Comparison of ENCODE assay signal across 13 mouse cellular contexts in genomic region chr8:12439044-12439443, GRCm38 (mm10). TPM values are rescaled to one million over a fixed set of nuclear protein-coding genes. Genes with fewer than 3 reads are reported as not detected.
DNase-seq lines count a peak whose midpoint lies in the region; ATAC-seq lines count a peak whose summit lies in the region.
"Had no signal": no experiment of that assay in that cellular context is flagged by ENCODE, and none has a peak within 500 bp of the region (broad histone marks: within the 10 kb centered on the region; RNA-seq: fewer than 3 reads in every experiment).

No protein-coding gene starts in this region.

- H3K9me3 ChIP-seq in midbrain, embryonic 11.5 days (ENCODE audit: control insufficient read depth, low read length) = no peaks in the 10 kb centered on the region
- H3K9me3 ChIP-seq in midbrain, embryonic 16.5 days (replicated peaks; ENCODE audit: control insufficient read depth, low read length, poor library complexity, severe bottlenecking) = no peaks in the 10 kb centered on the region
- H3K9me3 ChIP-seq in forebrain, embryonic 10.5 days = 0 out of 2 replicates have a peak, but pooled peaks cover 2% of the 10 kb centered on the region
- H3K9me3 ChIP-seq: heart, embryonic 10.5 days had no signal

- no peaks in the 10 kb centered on the region for H3K36me3 ChIP-seq in midbrain, embryonic 11.5 days (ENCODE audit: control insufficient read depth, insufficient read depth, low read length)
- H3K36me3 ChIP-seq in midbrain, embryonic 16.5 days (ENCODE audit: control insufficient read depth, insufficient read depth, low read length) = no peaks in the 10 kb centered on the region
- H3K36me3 ChIP-seq in forebrain, embryonic 10.5 days (replicated peaks) = no peaks in the 10 kb centered on the region
- H3K36me3 ChIP-seq: heart, embryonic 10.5 days had no signal

- WGBS in midbrain, embryonic 11.5 days = 33% methylated on average over 4 of the region's 4 CpGs
- 38% methylated on average over 4 of the region's 4 CpGs for WGBS in midbrain, embryonic 16.5 days
- 32% methylated on average over 4 of the region's 4 CpGs for WGBS in forebrain, embryonic 10.5 days

- peak; percentile 54 for ATAC-seq in midbrain, embryonic 11.5 days (ENCODE audit: low FRiP score)
- no peak for ATAC-seq in midbrain, embryonic 16.5 days

- no peaks in the 10 kb centered on the region for H3K27me3 ChIP-seq in midbrain, embryonic 11.5 days (ENCODE audit: control insufficient read depth, insufficient read depth, low read length)
- H3K27me3 ChIP-seq in midbrain, embryonic 16.5 days (ENCODE audit: control insufficient read depth, insufficient read depth, low read depth, low read length) = no peaks in the 10 kb centered on the region
- peaks cover 41% of the 10 kb centered on the region for H3K27me3 ChIP-seq in forebrain, embryonic 10.5 days (ENCODE audit: poor library complexity, severe bottlenecking)

- H3K4me3 ChIP-seq in midbrain, embryonic 11.5 days (ENCODE audit: low read depth, low read length) = no peak overlapping the region
- no peak overlapping the region for H3K4me3 ChIP-seq in midbrain, embryonic 16.5 days (ENCODE audit: low read depth, low read length)
- H3K4me3 ChIP-seq in forebrain, embryonic 10.5 days = no peak overlapping the region
- H3K4me3 ChIP-seq: heart, embryonic 10.5 days had no signal

- no peak overlapping the region for H3K9ac ChIP-seq in midbrain, embryonic 11.5 days (ENCODE audit: low read length)
- no peak overlapping the region for H3K9ac ChIP-seq in midbrain, embryonic 16.5 days (ENCODE audit: low read depth, low read length)

- no peak overlapping the region for H3K27ac ChIP-seq in midbrain, embryonic 11.5 days (ENCODE audit: low read depth, low read length)
- no peak overlapping the region for H3K27ac ChIP-seq in midbrain, embryonic 16.5 days (ENCODE audit: low read length)
- H3K27ac ChIP-seq in forebrain, embryonic 10.5 days = peak overlapping the region; percentile 62
- H3K27ac ChIP-seq: heart, embryonic 10.5 days had no signal

- H3K4me1 ChIP-seq in midbrain, embryonic 11.5 days (ENCODE audit: control insufficient read depth, insufficient read depth, low read length) = peaks cover 3% of the 10 kb centered on the region; the same call in 1 of the 2 replicates
- no peaks in the 10 kb centered on the region for H3K4me1 ChIP-seq in midbrain, embryonic 16.5 days (ENCODE audit: control insufficient read depth, insufficient read depth, low read length)
- H3K4me1 ChIP-seq in forebrain, embryonic 10.5 days = peaks cover 35% of the 10 kb centered on the region
- H3K4me1 ChIP-seq: heart, embryonic 10.5 days had no signal

- H3K4me2 ChIP-seq in midbrain, embryonic 11.5 days = no peak overlapping the region
- H3K4me2 ChIP-seq in midbrain, embryonic 16.5 days (ENCODE audit: low read length) = no peak overlapping the region

- DNase-seq in embryo, embryonic 10 days (ENCODE audit: low spot score) = peak; percentile 75
- DNase-seq in embryo, embryonic 9.5 days (ENCODE audit: extremely low spot score) = no peak
- peak; percentile 89 for DNase-seq in midbrain, embryonic 11.5 days (ENCODE audit: low spot score, missing footprints)
- peak; percentile 54 for DNase-seq in forebrain, embryonic 10.5 days (ENCODE audit: extremely low spot score, low spot score)
- DNase-seq in retina, postnatal 1 day = peak; percentile 60
- DNase-seq in thymus, postnatal 0 days (ENCODE audit: low spot score) = no peak
- DNase-seq in layer of hippocampus, postnatal 14 days (ENCODE audit: low spot score in 2 of 2) = no peak
- DNase-seq: cerebellum, postnatal 36 days had no signal

RNA-seq across cellular contexts. Expression of gene Sox1, which starts 43.9 kb away (rescaled TPM):
- polyA plus RNA-seq in midbrain, embryonic 11.5 days (2014; fragmentation: Nextera tagmentation; extraction: Ambion mirVana) = 8.2 and 8.7 TPM in 2 replicates
- 1.6 and 2.2 TPM in 2 replicates for polyA plus RNA-seq in midbrain, embryonic 16.5 days (2015; fragmentation: Nextera tagmentation; extraction: Ambion mirVana)
- polyA plus RNA-seq in forebrain, embryonic 10.5 days (2016; fragmentation: Nextera tagmentation; extraction: Ambion mirVana) = 4.2 and 4.3 TPM in 2 replicates
- polyA plus RNA-seq in thymus, postnatal 0 days (2015; fragmentation: Nextera tagmentation; extraction: Ambion mirVana) = not detected in 2 replicates
- total RNA-seq in layer of hippocampus, postnatal 14 days (2021) = 10 to 100 TPM; 11.0 to 12.7 TPM
- polyA plus RNA-seq: heart, embryonic 10.5 days; large intestine, adult 2 months; lung, embryonic 16.5 days; stomach, embryonic 16.5 days had no signal

Comparison
In these comparisons a context has a peak if more than half of its experiments do, and no peak if none do; other contexts are left out.
1. DNase-seq: peak in embryo, embryonic 10 days (single experiment), midbrain, embryonic 11.5 days (single experiment), forebrain, embryonic 10.5 days (single experiment) and retina, postnatal 1 day (single experiment); none in embryo, embryonic 9.5 days (single experiment), thymus, postnatal 0 days (single experiment) and layer of hippocampus, postnatal 14 days (0 of 2).